Mouse (Mus musculus): ENCODE data around the gene Taar7e.
"Not testable (repeated sequence)": the region's sequence is repeated elsewhere in the genome, so short reads cannot be mapped to it uniquely, and the experiment has no call there.

DNA sequence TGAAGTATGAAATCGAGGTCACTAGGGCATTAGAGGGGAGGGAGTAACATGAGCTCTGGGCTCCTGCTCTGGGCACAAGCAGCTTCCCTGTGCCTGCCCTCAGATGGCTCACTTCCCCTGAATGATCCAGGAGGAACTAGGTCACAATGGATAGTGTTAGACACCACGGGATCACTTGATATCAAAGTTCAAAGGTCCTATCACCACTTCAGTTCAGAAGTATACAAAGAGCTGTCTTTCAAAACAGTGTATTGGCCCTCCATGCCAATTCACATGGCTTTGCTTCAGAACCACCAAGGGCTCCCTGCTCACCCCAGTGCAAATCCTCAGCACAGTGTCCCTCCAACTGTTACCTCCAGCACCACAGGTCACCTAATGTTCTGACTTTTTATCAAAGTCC is 37.3 kb downstream of the Taar7e start:
- not testable (repeated sequence) for TF ChIP-seq CTCF (IDR thresholded peaks at IDR 0.05; ENCODE audit: low read depth, low read length); POLR2A (IDR thresholded peaks at IDR 0.05; ENCODE audit: extremely low read depth, insufficient read depth, low read length)
